In the genomic region with DNA sequence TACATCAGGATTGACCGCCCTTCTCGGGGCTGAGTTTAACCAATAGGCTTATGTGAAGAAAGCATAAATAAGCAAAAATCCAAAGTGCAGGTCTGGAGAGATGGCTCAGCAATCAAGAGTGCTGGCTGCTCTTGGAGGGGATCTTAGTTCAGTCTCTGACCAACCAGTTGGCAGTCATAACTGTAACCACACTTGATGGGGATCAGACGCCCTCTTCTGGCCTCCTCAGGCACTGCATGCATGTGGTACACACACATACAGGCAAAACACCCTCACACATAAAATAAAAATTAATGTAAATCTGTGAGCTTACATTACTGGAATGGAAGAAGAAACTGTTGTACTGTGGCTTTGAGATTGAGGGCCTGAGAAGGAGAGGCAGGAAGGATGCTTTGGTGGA, we compare ENCODE assay signal across 8 mouse cellular contexts. TPM values are rescaled to one million over a fixed set of nuclear protein-coding genes. Genes with fewer than 3 reads are reported as not detected.
A peak's percentile ranks its signal among the peaks of the same experiment; 100 is the strongest.
DNase-seq lines count a peak whose midpoint lies in the region; ATAC-seq lines count a peak whose summit lies in the region.

No protein-coding gene starts in this region.

- H3K36me3 ChIP-seq in midbrain, embryonic 11.5 days (ENCODE audit: control insufficient read depth, insufficient read depth, low read length) = peaks cover 15% of the 10 kb centered on the region
- H3K36me3 ChIP-seq in midbrain, embryonic 15.5 days (replicated peaks) = peaks cover 12% of the 10 kb centered on the region
- H3K36me3 ChIP-seq in forebrain, embryonic 15.5 days = peaks cover 51% of the 10 kb centered on the region

- H3K4me1 ChIP-seq in midbrain, embryonic 11.5 days (ENCODE audit: control insufficient read depth, insufficient read depth, low read length) = no peaks in the 10 kb centered on the region
- no peaks in the 10 kb centered on the region for H3K4me1 ChIP-seq in midbrain, embryonic 15.5 days
- H3K4me1 ChIP-seq in forebrain, embryonic 15.5 days = no peaks in the 10 kb centered on the region

- H3K4me2 ChIP-seq in midbrain, embryonic 11.5 days = no peak overlapping the region
- H3K4me2 ChIP-seq in midbrain, embryonic 15.5 days = no peak overlapping the region
- H3K4me2 ChIP-seq in forebrain, embryonic 15.5 days (replicated peaks) = no peak overlapping the region

- no peaks in the 10 kb centered on the region for H3K27me3 ChIP-seq in midbrain, embryonic 11.5 days (ENCODE audit: control insufficient read depth, insufficient read depth, low read length)
- H3K27me3 ChIP-seq in midbrain, embryonic 15.5 days (replicated peaks) = no peaks in the 10 kb centered on the region
- H3K27me3 ChIP-seq in forebrain, embryonic 15.5 days = no peaks in the 10 kb centered on the region

- H3K9ac ChIP-seq in midbrain, embryonic 11.5 days (ENCODE audit: low read length) = no peak overlapping the region
- no peak overlapping the region for H3K9ac ChIP-seq in midbrain, embryonic 15.5 days
- no peak overlapping the region for H3K9ac ChIP-seq in forebrain, embryonic 15.5 days (replicated peaks)

- H3K4me3 ChIP-seq in midbrain, embryonic 11.5 days (ENCODE audit: low read depth, low read length) = no peak overlapping the region
- no peak overlapping the region for H3K4me3 ChIP-seq in midbrain, embryonic 15.5 days
- no peak overlapping the region for H3K4me3 ChIP-seq in forebrain, embryonic 15.5 days

- no peaks in the 10 kb centered on the region for H3K9me3 ChIP-seq in midbrain, embryonic 11.5 days (ENCODE audit: control insufficient read depth, low read length)
- no peaks in the 10 kb centered on the region for H3K9me3 ChIP-seq in midbrain, embryonic 15.5 days
- no peaks in the 10 kb centered on the region for H3K9me3 ChIP-seq in forebrain, embryonic 15.5 days

- no peak overlapping the region for H3K27ac ChIP-seq in midbrain, embryonic 11.5 days (ENCODE audit: low read depth, low read length)
- H3K27ac ChIP-seq in midbrain, embryonic 15.5 days = no peak overlapping the region
- H3K27ac ChIP-seq in forebrain, embryonic 15.5 days (replicated peaks) = no peak overlapping the region

- 80% methylated on average over 3 of the region's 3 CpGs for WGBS in midbrain, embryonic 11.5 days
- 80% methylated on average over 3 of the region's 3 CpGs for WGBS in midbrain, embryonic 15.5 days
- 82% methylated on average over 3 of the region's 3 CpGs for WGBS in forebrain, embryonic 15.5 days

- ATAC-seq in midbrain, embryonic 11.5 days (ENCODE audit: low FRiP score) = no peak
- no peak for ATAC-seq in midbrain, embryonic 15.5 days (replicated peaks)
- no peak for ATAC-seq in forebrain, embryonic 15.5 days (replicated peaks)

- DNase-seq in adrenal gland, postnatal 10 days = peak; percentile 25
- no peak for DNase-seq in adrenal gland, postnatal 4 days (ENCODE audit: low spot score in 2 of 2)
- DNase-seq in midbrain, embryonic 11.5 days (ENCODE audit: low spot score, missing footprints) = peak; percentile 83
- DNase-seq in kidney, postnatal 10 days = peak; percentile 34
- peak; percentile 41 for DNase-seq in thymus, postnatal 0 days (ENCODE audit: low spot score)
- no peak for DNase-seq in MN1 (ENCODE audit: low spot score)

RNA-seq across cellular contexts. Expression of a gene that starts 10.0 kb away (rescaled TPM):
- 10 to 100 TPM; 57.2 to 62.6 TPM for total RNA-seq in adrenal gland, postnatal 10 days (2021)
- total RNA-seq in adrenal gland, postnatal 4 days (2021) = 10 to 100 TPM; 52.8 to 54.4 TPM
- 37.7 and 43.0 TPM in 2 replicates for polyA plus RNA-seq in midbrain, embryonic 11.5 days (2014; fragmentation: Nextera tagmentation; extraction: Ambion mirVana)
- polyA plus RNA-seq in midbrain, embryonic 15.5 days (2015; fragmentation: Nextera tagmentation; extraction: Ambion mirVana) = 48.2 and 50.9 TPM in 2 replicates
- 48.2 and 51.9 TPM in 2 replicates for polyA plus RNA-seq in thymus, postnatal 0 days (2015; fragmentation: Nextera tagmentation; extraction: Ambion mirVana)
- polyA plus RNA-seq in forebrain, embryonic 15.5 days (2015; fragmentation: Nextera tagmentation; extraction: Ambion mirVana) = 51.1 and 55.4 TPM in 2 replicates

RNA-seq across cellular contexts. Expression of a gene that starts 10.1 kb away (rescaled TPM):
- 10 to 100 TPM; 38.6 to 43.6 TPM for total RNA-seq in adrenal gland, postnatal 10 days (2021)
- total RNA-seq in adrenal gland, postnatal 4 days (2021) = 10 to 100 TPM; 19.8 to 22.4 TPM
- 2.5 and 2.6 TPM in 2 replicates for polyA plus RNA-seq in midbrain, embryonic 11.5 days (2014; fragmentation: Nextera tagmentation; extraction: Ambion mirVana)
- 1.6 and 1.8 TPM in 2 replicates for polyA plus RNA-seq in midbrain, embryonic 15.5 days (2015; fragmentation: Nextera tagmentation; extraction: Ambion mirVana)
- 2.6 and 3.4 TPM in 2 replicates for polyA plus RNA-seq in thymus, postnatal 0 days (2015; fragmentation: Nextera tagmentation; extraction: Ambion mirVana)
- polyA plus RNA-seq in forebrain, embryonic 15.5 days (2015; fragmentation: Nextera tagmentation; extraction: Ambion mirVana) = 1.0 and 1.1 TPM in 2 replicates

RNA-seq across cellular contexts. Expression of a gene that starts 40.7 kb away (rescaled TPM):
- total RNA-seq in adrenal gland, postnatal 10 days (2021) = 100 to 1,000 TPM; 156 to 219 TPM
- 100 to 1,000 TPM; 191 to 216 TPM for total RNA-seq in adrenal gland, postnatal 4 days (2021)
- polyA plus RNA-seq in midbrain, embryonic 11.5 days (2014; fragmentation: Nextera tagmentation; extraction: Ambion mirVana) = 59.2 and 66.8 TPM in 2 replicates
- polyA plus RNA-seq in midbrain, embryonic 15.5 days (2015; fragmentation: Nextera tagmentation; extraction: Ambion mirVana) = 107 and 111 TPM in 2 replicates
- 34.9 and 46.6 TPM in 2 replicates for polyA plus RNA-seq in thymus, postnatal 0 days (2015; fragmentation: Nextera tagmentation; extraction: Ambion mirVana)
- polyA plus RNA-seq in forebrain, embryonic 15.5 days (2015; fragmentation: Nextera tagmentation; extraction: Ambion mirVana) = 67.2 and 80.1 TPM in 2 replicates

RNA-seq across cellular contexts. Expression of a gene that starts 51.7 kb away (rescaled TPM):
- 10 to 100 TPM; 20.1 to 24.0 TPM for total RNA-seq in adrenal gland, postnatal 10 days (2021)
- total RNA-seq in adrenal gland, postnatal 4 days (2021) = 10 to 100 TPM; 13.3 to 14.5 TPM
- 1.5 TPM in 2 replicates for polyA plus RNA-seq in midbrain, embryonic 11.5 days (2014; fragmentation: Nextera tagmentation; extraction: Ambion mirVana)
- polyA plus RNA-seq in midbrain, embryonic 15.5 days (2015; fragmentation: Nextera tagmentation; extraction: Ambion mirVana) = 1.7 and 1.8 TPM in 2 replicates
- polyA plus RNA-seq in thymus, postnatal 0 days (2015; fragmentation: Nextera tagmentation; extraction: Ambion mirVana) = 1.3 and 1.4 TPM in 2 replicates
- 1.1 and 1.2 TPM in 2 replicates for polyA plus RNA-seq in forebrain, embryonic 15.5 days (2015; fragmentation: Nextera tagmentation; extraction: Ambion mirVana)

Comparison
In these comparisons a context has a peak if more than half of its experiments do, and no peak if none do; other contexts are left out.
1. DNase-seq: peak in adrenal gland, postnatal 10 days (single experiment), midbrain, embryonic 11.5 days (single experiment), kidney, postnatal 10 days (single experiment) and thymus, postnatal 0 days (single experiment); none in adrenal gland, postnatal 4 days (0 of 2) and MN1 (single experiment).